Mouse (Mus musculus) limb, embryonic 14.5 days (tissue): Measurements from ENCODE around the gene Snx8. TPM values are rescaled to one million over a fixed set of nuclear protein-coding genes. Genes with fewer than 3 reads are reported as not detected.

Source experiments
- ATAC-seq: fragments of 200-750 bp; cut with Nextera tagmentation; 2 replicates; pipeline ENCODE4 v1.8.0; 2017; ENCODE audit warnings: low read depth, moderate number of reproducible peaks, moderate TSS enrichment; ENCODE audit not compliant: low FRiP score
- DNase-seq: peaks from one replicate; pipeline ENCODE4 v3.0.0-alpha.2; 2015; ENCODE audit warnings: low spot score
- H3K27ac ChIP-seq: fragments of 300-500 bp; sonication (generic); replicated peaks from 2 replicates; pipeline ENCODE4 v1.5.1; 2014; ENCODE audit warnings: low read depth, mild to moderate bottlenecking, low read length, moderate library complexity, mixed read lengths
- H3K27me3 ChIP-seq: fragments of 300-500 bp; sonication (generic); 2 replicates; pipeline ENCODE4 v1.6.1; 2014; ENCODE audit warnings: low read length, mixed read lengths; ENCODE audit not compliant: control insufficient read depth, insufficient read depth
- H3K36me3 ChIP-seq: fragments of 300-500 bp; sonication (generic); 2 replicates; pipeline ENCODE4 v1.6.1; 2014; ENCODE audit warnings: mild to moderate bottlenecking, low read length, moderate library complexity, mixed read lengths; ENCODE audit not compliant: control insufficient read depth, insufficient read depth
- H3K4me1 ChIP-seq: fragments of 300-500 bp; sonication (generic); 2 replicates; pipeline ENCODE4 v1.6.1; 2014; ENCODE audit warnings: antibody characterized with exemption, low read length, mixed read lengths; ENCODE audit not compliant: control insufficient read depth, insufficient read depth
- H3K4me2 ChIP-seq: fragments of 300-500 bp; sonication (generic); replicated peaks from 2 replicates; pipeline ENCODE4 v1.6.1; 2014; ENCODE audit warnings: low read depth, mild to moderate bottlenecking, low read length, moderate library complexity; ENCODE audit not compliant: severe bottlenecking
- H3K4me3 ChIP-seq: fragments of 300-500 bp; sonication (generic); replicated peaks from 2 replicates; pipeline ENCODE4 v1.5.1; 2014; ENCODE audit warnings: low read length
- H3K9ac ChIP-seq: fragments of 300-500 bp; sonication (generic); 2 replicates; pipeline ENCODE4 v1.6.1; 2014; ENCODE audit warnings: mild to moderate bottlenecking, low read depth, low read length, moderate library complexity; ENCODE audit not compliant: severe bottlenecking
- H3K9me3 ChIP-seq: fragments of 300-500 bp; sonication (generic); 2 replicates; pipeline ENCODE4 v1.6.1; 2016; ENCODE audit warnings: low read length; ENCODE audit not compliant: control insufficient read depth
- POLR2A ChIP-seq: fragments of 200-500 bp; IDR thresholded peaks from 2 replicates; pipeline ENCODE4 v1.8.0; 2012; ENCODE audit warnings: inconsistent platforms, mild to moderate bottlenecking, moderate library complexity, borderline replicate concordance; ENCODE audit not compliant: insufficient read depth, insufficient read length; ENCODE audit errors: extremely low read depth
- WGBS: fragments of 180-500 bp; shearing (Covaris S2); extraction: QIAGEN DNeasy Blood & Tissue Kit; methylation state at CpG from one replicate; pipeline ENCODE4 v1.1.7; 2014; 5-methylcytosine and 5-hydroxymethylcytosine counted together
- polyA plus RNA-seq, 2 experiments: library from polyadenylated mRNA; depleted of rRNA in 1 of 2; stranded (reverse) in 1 of 2; unstranded in 1 of 2; fragments of >200 nt; fragmentation: Nextera tagmentation in 1 of 2; extraction: Ambion mirVana in 1 of 2; gene quantifications; 2 replicates each; pipeline versions ENCODE4 v1.2.1 to v1.2.3; 2012 to 2014

The Snx8 gene
- polyA plus RNA-seq, 2 experiments = 9.7 to 23.0 TPM

DNA sequence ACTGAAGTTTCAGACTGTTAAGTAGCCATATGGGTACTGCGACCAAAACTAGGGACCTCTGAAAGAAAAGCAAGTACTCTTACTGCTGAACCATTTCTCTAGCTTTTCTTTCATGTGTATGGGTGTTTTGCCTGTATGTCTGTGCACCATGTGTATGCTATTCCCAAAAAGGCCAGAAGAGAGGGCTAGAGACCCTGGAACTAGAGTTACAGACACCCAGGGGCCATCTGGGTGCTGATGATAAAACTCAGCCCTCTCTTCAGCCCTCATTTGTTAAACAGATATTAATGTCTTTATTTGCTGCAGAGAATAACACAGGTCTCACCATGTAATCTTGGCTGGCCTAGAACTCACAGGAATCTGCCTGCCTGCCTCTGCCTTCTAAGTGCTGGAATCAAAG, 4.6 kb downstream of the Snx8 start:
- no peaks in the 10 kb centered on the region for H3K27me3 ChIP-seq
- no peak overlapping the region for H3K4me2 ChIP-seq
- DNase-seq (no peak), ATAC-seq (no peak)
- H3K4me3 ChIP-seq = no peak overlapping the region
- no peaks in the 10 kb centered on the region for H3K36me3 ChIP-seq
- H3K27ac ChIP-seq = peak overlapping the region; percentile 67; the same call in 1 of the 2 replicates
- 87% methylated on average over 1 of the region's 1 CpGs for WGBS
- no peak for TF ChIP-seq POLR2A
- H3K9me3 ChIP-seq = no peaks in the 10 kb centered on the region
- no peak overlapping the region for H3K9ac ChIP-seq
- H3K4me1 ChIP-seq = peaks cover 13% of the 10 kb centered on the region

DNA sequence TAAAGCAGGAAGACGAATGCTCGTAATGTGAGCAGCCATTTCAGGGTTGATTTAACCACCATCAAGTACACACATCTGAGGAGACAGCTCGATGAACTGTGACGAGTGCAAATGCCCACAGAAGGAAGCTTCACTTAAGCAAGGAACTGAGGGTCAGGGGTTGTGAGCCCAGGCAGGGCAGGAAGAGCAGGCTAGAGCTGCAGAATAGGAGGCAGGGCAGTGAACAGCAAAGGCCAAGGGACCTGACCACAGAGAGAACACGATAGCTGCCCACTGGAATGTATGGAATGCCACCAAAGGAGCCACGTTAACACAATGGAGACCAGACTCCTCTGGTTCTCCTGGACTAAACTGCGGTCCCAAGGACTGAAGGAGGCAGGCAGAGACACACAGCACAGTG, 5.5 kb downstream of the Snx8 start:
- Histone ChIP-seq H3K36me3 (no peaks in the 10 kb centered on the region), H3K4me2 (no peak overlapping the region), H3K4me3 (no peak overlapping the region), H3K9ac (no peak overlapping the region; the same call in 1 of the 2 replicates), H3K27ac (peak overlapping the region; percentile 67), H3K4me1 (peaks cover 12% of the 10 kb centered on the region), H3K27me3 (no peaks in the 10 kb centered on the region), H3K9me3 (no peaks in the 10 kb centered on the region)
- whole genome bisulfite sequencing = 24% methylated on average over 7 of the region's 7 CpGs
- no peak for TF ChIP-seq POLR2A
- peak; percentile 39 for DNase-seq
- peak; percentile 60 for ATAC-seq

DNA sequence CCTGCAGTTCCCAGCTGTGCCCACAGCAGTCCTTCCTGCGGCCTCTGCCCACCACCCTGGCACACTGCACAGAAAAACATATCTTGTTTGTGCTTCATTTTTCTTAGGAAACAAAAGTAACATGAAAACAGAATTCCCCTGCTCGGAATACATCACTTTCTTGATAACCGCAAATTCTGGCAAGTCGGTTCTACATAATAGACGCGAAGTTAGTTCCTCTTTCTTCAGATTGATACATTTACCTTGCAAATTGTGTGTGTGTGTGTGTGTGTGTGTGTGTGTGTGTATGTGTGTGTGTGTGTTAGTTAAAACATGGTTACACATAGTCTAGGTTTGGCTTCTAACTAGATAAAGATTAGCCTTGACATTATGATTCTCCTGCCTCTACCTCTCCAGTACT, 6.4 kb downstream of the Snx8 start:
- Histone ChIP-seq H3K4me1 (peaks cover 4% of the 10 kb centered on the region), H3K4me3 (no peak overlapping the region), H3K9ac (no peak overlapping the region), H3K4me2 (no peak overlapping the region), H3K27me3 (no peaks in the 10 kb centered on the region), H3K9me3 (no peaks in the 10 kb centered on the region), H3K27ac (no peak overlapping the region), H3K36me3 (no peaks in the 10 kb centered on the region)
- no peak for TF ChIP-seq POLR2A
- WGBS = 94% methylated on average over 6 of the region's 6 CpGs
- DNase-seq (no peak), ATAC-seq (no peak)

- no peak overlapping the region for H3K4me3 ChIP-seq
- 84% methylated on average over 7 of the region's 7 CpGs for WGBS
- H3K36me3 ChIP-seq = no peaks in the 10 kb centered on the region
- no peak overlapping the region for H3K9ac ChIP-seq
- DNase-seq = no peak
- ATAC-seq = no peak
- H3K9me3 ChIP-seq = no peaks in the 10 kb centered on the region
- TF ChIP-seq POLR2A = no peak
- H3K27ac ChIP-seq = no peak overlapping the region
- no peaks in the 10 kb centered on the region for H3K27me3 ChIP-seq
- peaks cover 4% of the 10 kb centered on the region for H3K4me1 ChIP-seq
- H3K4me2 ChIP-seq = no peak overlapping the region
These were observed 7.9 kb downstream of the Snx8 start for GRCm38 (mm10) chr5:140381156-140381555.

- Histone ChIP-seq H3K9me3 (no peaks in the 10 kb centered on the region), H3K4me2 (no peak overlapping the region), H3K4me3 (no peak overlapping the region), H3K9ac (no peak overlapping the region), H3K4me1 (peaks cover 4% of the 10 kb centered on the region), H3K27ac (no peak overlapping the region), H3K27me3 (no peaks in the 10 kb centered on the region), H3K36me3 (no peaks in the 10 kb centered on the region)
- DNase-seq (no peak), ATAC-seq (no peak)
- 65% methylated on average over 6 of the region's 6 CpGs for WGBS
- no peak for TF ChIP-seq POLR2A
These were observed 9.8 kb downstream of the Snx8 start for GRCm38 (mm10) chr5:140379299-140379698.
